Mouse (Mus musculus) neural tube, embryonic 15.5 days (tissue): ENCODE results near the gene Usp8. TPM values are rescaled to one million over a fixed set of nuclear protein-coding genes. Genes with fewer than 3 reads are reported as not detected.

Source experiments
- ATAC-seq: fragments of 200-750 bp; cut with Nextera tagmentation; 2 replicates; pipeline ENCODE4 v1.8.0; 2017; ENCODE audit warnings: mild to moderate bottlenecking, moderate TSS enrichment, moderate library complexity; ENCODE audit not compliant: low FRiP score
- H3K27ac ChIP-seq: fragments of 300-500 bp; sonication (generic); replicated peaks from 2 replicates; pipeline ENCODE4 v1.5.1; 2015; ENCODE audit warnings: mild to moderate bottlenecking, inconsistent platforms
- H3K27me3 ChIP-seq: fragments of 300-500 bp; sonication (generic); replicated peaks from 2 replicates; pipeline ENCODE4 v1.6.1; 2015; ENCODE audit warnings: inconsistent platforms
- H3K36me3 ChIP-seq: fragments of 300-500 bp; sonication (generic); 2 replicates; pipeline ENCODE4 v1.6.1; 2015; ENCODE audit warnings: inconsistent platforms
- H3K4me1 ChIP-seq: fragments of 300-500 bp; sonication (generic); 2 replicates; pipeline ENCODE4 v1.6.1; 2015; ENCODE audit warnings: inconsistent platforms
- H3K4me2 ChIP-seq: fragments of 300-500 bp; sonication (generic); 2 replicates; pipeline ENCODE4 v1.6.1; 2015; ENCODE audit warnings: inconsistent platforms, mild to moderate bottlenecking, moderate library complexity
- H3K4me3 ChIP-seq: fragments of 300-500 bp; sonication (generic); replicated peaks from 2 replicates; pipeline ENCODE4 v1.5.1; 2015; ENCODE audit warnings: mild to moderate bottlenecking, inconsistent platforms
- H3K9ac ChIP-seq: fragments of 300-500 bp; sonication (generic); replicated peaks from 2 replicates; pipeline ENCODE4 v1.6.1; 2015; ENCODE audit warnings: mild to moderate bottlenecking, inconsistent platforms
- H3K9me3 ChIP-seq: fragments of 300-500 bp; sonication (generic); replicated peaks from 2 replicates; pipeline ENCODE4 v1.6.1; 2016; ENCODE audit warnings: inconsistent platforms
- WGBS: fragments of 180-500 bp; shearing (Covaris S2); methylation state at CpG from one replicate; pipeline ENCODE4 v1.1.7; 2015; ENCODE audit warnings: mixed read lengths; 5-methylcytosine and 5-hydroxymethylcytosine counted together
- polyA plus RNA-seq: library from polyadenylated mRNA; unstranded; fragments of >200 nt; fragmentation: Nextera tagmentation; extraction: Ambion mirVana; gene quantifications from 2 replicates; pipeline ENCODE4 v1.2.1, GENCODE M21; 2015

The Usp8 gene
- polyA plus RNA-seq, 1 experiment from 2014 or later: 30.1 TPM

DNA sequence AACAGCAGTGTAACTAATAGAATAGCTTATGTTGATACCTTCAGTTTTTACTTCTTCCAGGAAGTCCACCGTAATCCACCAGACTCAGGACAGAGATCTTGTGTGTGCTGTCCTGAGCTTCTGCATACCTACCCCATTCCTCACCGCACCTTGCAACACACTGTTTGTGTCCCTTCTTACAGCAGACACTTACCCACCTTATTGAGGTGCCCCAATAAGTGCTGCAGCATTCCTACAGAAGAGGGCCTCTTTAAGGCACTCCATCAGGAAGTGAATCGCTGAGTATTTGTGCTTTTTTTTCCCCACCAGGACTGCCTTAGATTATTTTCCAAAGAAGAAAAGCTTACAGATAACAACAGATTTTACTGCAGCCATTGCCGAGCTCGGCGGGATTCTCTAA lies 48.5 kb downstream of the Usp8 start:
- no peak overlapping the region for H3K4me3 ChIP-seq
- WGBS: 95% methylated on average over 6 of the region's 6 CpGs
- no peak overlapping the region for H3K9ac ChIP-seq
- H3K4me1 ChIP-seq: no peaks in the 10 kb centered on the region
- H3K4me2 ChIP-seq: no peak overlapping the region
- H3K9me3 ChIP-seq: no peaks in the 10 kb centered on the region
- no peaks in the 10 kb centered on the region for H3K27me3 ChIP-seq
- peaks cover 85% of the 10 kb centered on the region for H3K36me3 ChIP-seq
- ATAC-seq: no peak
- H3K27ac ChIP-seq: no peak overlapping the region

GRCm38 (mm10) chr2:126759351-126759750 lies 52.2 kb downstream of the Usp8 start:
- WGBS: 95% methylated on average over 7 of the region's 7 CpGs
- Histone ChIP-seq H3K27ac (no peak overlapping the region), H3K9me3 (no peaks in the 10 kb centered on the region), H3K36me3 (peaks cover 86% of the 10 kb centered on the region), H3K27me3 (no peaks in the 10 kb centered on the region), H3K4me1 (no peaks in the 10 kb centered on the region), H3K4me2 (no peak overlapping the region), H3K9ac (no peak overlapping the region), H3K4me3 (no peak overlapping the region)
- no peak for ATAC-seq

- Histone ChIP-seq H3K9me3 (no peaks in the 10 kb centered on the region), H3K9ac (no peak overlapping the region), H3K27me3 (no peaks in the 10 kb centered on the region), H3K36me3 (peaks cover 26% of the 10 kb centered on the region), H3K27ac (no peak overlapping the region), H3K4me3 (no peak overlapping the region), H3K4me2 (peak overlapping the region; percentile 35; the same call in 1 of the 2 replicates), H3K4me1 (0 out of 2 replicates have a peak, but pooled peaks cover 7% of the 10 kb centered on the region)
- 27% methylated on average over 11 of the region's 11 CpGs for WGBS
- ATAC-seq: peak; percentile 77
Observed at GRCm38 (mm10) chr2:126765867-126766582, 58.9 kb downstream of the Usp8 start.

- ATAC-seq: no peak
- no peaks in the 10 kb centered on the region for H3K9me3 ChIP-seq
- no peak overlapping the region for H3K4me3 ChIP-seq
- H3K4me2 ChIP-seq: no peak overlapping the region
- 0 out of 2 replicates have a peak, but pooled peaks cover 7% of the 10 kb centered on the region for H3K4me1 ChIP-seq
- H3K36me3 ChIP-seq: peaks cover 10% of the 10 kb centered on the region
- no peak overlapping the region for H3K27ac ChIP-seq
- no peak overlapping the region for H3K9ac ChIP-seq
- WGBS: 94% methylated on average over 3 of the region's 3 CpGs
- H3K27me3 ChIP-seq: no peaks in the 10 kb centered on the region
Observed at GRCm38 (mm10) chr2:126767599-126767998, 60.5 kb downstream of the Usp8 start.

DNA sequence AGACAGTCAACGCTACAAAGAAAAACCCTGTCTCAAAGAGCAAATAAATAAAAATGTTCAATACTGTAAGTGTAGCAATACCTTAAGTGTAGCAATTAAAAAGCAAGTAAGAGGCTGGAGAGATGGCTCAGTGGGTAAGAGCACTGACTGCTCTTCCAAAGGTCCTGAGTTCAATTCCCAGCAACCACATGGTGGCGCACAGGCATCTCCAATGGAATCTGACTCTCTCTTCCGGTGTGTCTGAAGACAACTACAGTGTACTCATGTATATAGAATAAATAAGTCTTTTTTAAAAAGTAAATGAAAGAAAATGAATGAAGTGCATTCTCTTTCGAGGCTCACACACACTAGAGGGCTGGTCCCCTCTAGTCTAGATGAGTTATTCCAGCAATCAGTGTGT lies 61.1 kb downstream of the Usp8 start:
- Histone ChIP-seq H3K27me3 (no peaks in the 10 kb centered on the region), H3K9ac (no peak overlapping the region), H3K27ac (no peak overlapping the region), H3K9me3 (no peaks in the 10 kb centered on the region), H3K4me1 (0 out of 2 replicates have a peak, but pooled peaks cover 7% of the 10 kb centered on the region), H3K4me3 (no peak overlapping the region), H3K36me3 (peaks cover 7% of the 10 kb centered on the region; the same call in 1 of the 2 replicates), H3K4me2 (no peak overlapping the region)
- WGBS: 83% methylated on average over 4 of the region's 4 CpGs
- no peak for ATAC-seq

DNA sequence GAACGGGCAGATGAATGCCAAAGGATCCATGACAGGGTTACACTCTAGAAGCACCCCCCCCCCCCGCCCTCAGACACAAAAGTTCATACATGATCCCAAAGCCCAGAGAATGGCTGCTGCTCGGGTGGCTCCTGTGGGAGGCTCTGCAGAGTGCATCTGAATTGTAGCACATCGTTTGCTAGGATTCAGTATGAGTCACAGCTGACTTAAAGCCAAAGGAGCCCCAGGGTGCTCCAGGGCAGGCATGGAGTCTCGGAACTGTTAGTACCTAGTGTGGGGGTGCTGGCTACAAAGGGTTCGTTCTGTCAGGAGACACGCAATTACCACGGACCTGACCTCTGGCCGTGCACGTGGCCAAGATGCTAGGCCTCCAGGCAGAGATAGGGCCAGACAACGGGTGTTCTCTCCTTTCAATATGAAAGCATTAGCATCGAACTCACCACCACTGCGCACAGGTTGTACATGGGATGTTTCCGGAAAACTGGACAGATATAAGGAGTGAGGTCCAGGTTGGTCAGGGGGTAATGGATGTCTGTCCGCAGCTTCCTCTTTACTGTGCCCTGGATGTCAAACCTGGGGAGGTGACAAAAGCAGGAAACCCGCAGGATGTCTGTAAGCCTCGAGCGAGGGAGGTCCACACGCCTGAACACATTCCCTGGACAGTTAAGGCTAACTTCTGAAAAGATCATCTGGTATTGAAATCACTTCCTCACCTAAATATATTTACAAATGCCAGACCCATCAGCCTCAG lies 62.5 kb downstream of the Usp8 start:
- Histone ChIP-seq H3K27me3 (no peaks in the 10 kb centered on the region), H3K9ac (no peak overlapping the region), H3K4me3 (no peak overlapping the region), H3K4me2 (no peak overlapping the region), H3K9me3 (no peaks in the 10 kb centered on the region), H3K36me3 (no peaks in the 10 kb centered on the region), H3K27ac (no peak overlapping the region), H3K4me1 (0 out of 2 replicates have a peak, but pooled peaks cover 7% of the 10 kb centered on the region)
- WGBS: 81% methylated on average over 19 of the region's 19 CpGs
- no peak for ATAC-seq

DNA sequence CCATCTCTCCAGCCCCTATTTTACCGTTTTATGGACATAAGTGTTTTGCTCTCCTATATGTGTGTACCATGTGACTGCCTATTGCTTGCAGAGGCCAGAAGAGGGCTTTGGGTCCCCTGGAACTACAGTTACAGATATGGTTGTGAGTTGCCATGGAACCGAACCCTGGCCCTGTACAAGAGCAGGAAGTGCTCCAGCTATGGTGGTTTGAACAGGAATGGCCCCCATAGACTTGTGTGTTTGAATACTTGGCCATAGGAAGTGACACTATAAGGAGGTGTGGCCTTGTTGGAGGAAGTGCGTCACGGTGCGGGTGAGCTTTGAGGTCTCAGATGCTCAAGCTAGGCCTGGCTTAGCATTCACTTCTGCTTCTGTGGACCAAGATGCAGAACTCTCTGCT lies 65.1 kb downstream of the Usp8 start:
- H3K4me2 ChIP-seq: no peak overlapping the region
- ATAC-seq: no peak
- H3K9ac ChIP-seq: no peak overlapping the region
- no peaks in the 10 kb centered on the region for H3K4me1 ChIP-seq
- H3K27ac ChIP-seq: no peak overlapping the region
- H3K27me3 ChIP-seq: no peaks in the 10 kb centered on the region
- 89% methylated on average over 5 of the region's 5 CpGs for WGBS
- no peak overlapping the region for H3K4me3 ChIP-seq
- no peaks in the 10 kb centered on the region for H3K36me3 ChIP-seq
- no peaks in the 10 kb centered on the region for H3K9me3 ChIP-seq

- H3K9ac ChIP-seq: no peak overlapping the region
- H3K9me3 ChIP-seq: no peaks in the 10 kb centered on the region
- no peaks in the 10 kb centered on the region for H3K36me3 ChIP-seq
- no peaks in the 10 kb centered on the region for H3K4me1 ChIP-seq
- no peak overlapping the region for H3K27ac ChIP-seq
- WGBS: 69% methylated on average over 4 of the region's 4 CpGs
- no peak for ATAC-seq
- H3K4me3 ChIP-seq: no peak overlapping the region
- no peak overlapping the region for H3K4me2 ChIP-seq
- H3K27me3 ChIP-seq: no peaks in the 10 kb centered on the region
Observed at GRCm38 (mm10) chr2:126775951-126776350, 68.8 kb downstream of the Usp8 start.

DNA sequence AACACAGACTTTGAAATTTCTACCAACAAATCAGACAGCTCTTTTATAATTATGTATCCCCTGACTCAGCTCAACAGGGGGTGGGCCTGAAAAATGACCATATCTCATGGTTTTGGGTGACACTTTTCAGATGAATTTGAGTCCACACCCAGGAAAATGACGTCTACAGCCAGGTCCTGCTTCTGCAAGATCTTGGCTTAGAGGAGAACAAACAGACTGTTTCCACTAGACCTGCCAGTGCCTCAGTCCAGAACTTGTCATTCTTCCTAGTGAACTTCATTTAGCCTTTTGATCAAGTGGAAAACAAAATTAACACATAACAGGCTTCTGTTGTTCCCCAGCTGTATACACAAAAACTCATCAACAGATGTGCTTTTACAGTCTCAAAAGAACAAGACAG lies 69.3 kb downstream of the Usp8 start:
- H3K36me3 ChIP-seq: no peaks in the 10 kb centered on the region
- no peak overlapping the region for H3K9ac ChIP-seq
- H3K4me1 ChIP-seq: no peaks in the 10 kb centered on the region
- ATAC-seq: no peak
- no peak overlapping the region for H3K4me2 ChIP-seq
- H3K27me3 ChIP-seq: no peaks in the 10 kb centered on the region
- 69% methylated on average over 1 of the region's 1 CpGs for WGBS
- H3K4me3 ChIP-seq: no peak overlapping the region
- no peaks in the 10 kb centered on the region for H3K9me3 ChIP-seq
- no peak overlapping the region for H3K27ac ChIP-seq

DNA sequence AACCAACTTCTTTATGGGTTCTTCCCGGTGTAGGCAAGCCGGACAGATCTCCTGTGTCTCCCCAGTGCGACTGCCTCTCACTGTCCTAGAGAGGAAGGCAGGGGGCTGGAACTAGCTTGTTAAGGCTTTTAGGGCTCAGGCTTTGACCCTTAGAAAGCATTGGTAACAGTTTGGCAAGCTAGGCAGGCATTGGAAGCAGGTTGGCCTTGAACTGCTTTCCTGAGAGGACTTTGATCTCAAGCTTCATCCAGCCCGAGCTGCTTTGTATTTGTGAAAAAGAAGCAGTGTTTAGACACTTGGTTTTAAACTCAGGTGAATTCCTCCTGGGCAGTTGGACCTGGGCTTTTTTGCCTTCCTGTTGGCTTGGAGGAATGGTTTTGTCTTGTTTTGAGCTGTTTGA lies 71.7 kb downstream of the Usp8 start:
- ATAC-seq: no peak
- H3K9ac ChIP-seq: no peak overlapping the region
- H3K4me3 ChIP-seq: no peak overlapping the region
- no peak overlapping the region for H3K27ac ChIP-seq
- no peak overlapping the region for H3K4me2 ChIP-seq
- H3K9me3 ChIP-seq: no peaks in the 10 kb centered on the region
- no peaks in the 10 kb centered on the region for H3K4me1 ChIP-seq
- H3K36me3 ChIP-seq: no peaks in the 10 kb centered on the region
- 86% methylated on average over 4 of the region's 4 CpGs for WGBS
- H3K27me3 ChIP-seq: no peaks in the 10 kb centered on the region

GRCm38 (mm10) chr2:126780286-126780685 lies 73.2 kb downstream of the Usp8 start:
- ATAC-seq: no peak
- Histone ChIP-seq H3K36me3 (no peaks in the 10 kb centered on the region), H3K9me3 (no peaks in the 10 kb centered on the region), H3K4me3 (no peak overlapping the region), H3K4me1 (no peaks in the 10 kb centered on the region), H3K9ac (no peak overlapping the region), H3K27me3 (no peaks in the 10 kb centered on the region), H3K4me2 (no peak overlapping the region), H3K27ac (no peak overlapping the region)
- 89% methylated on average over 10 of the region's 10 CpGs for WGBS

DNA sequence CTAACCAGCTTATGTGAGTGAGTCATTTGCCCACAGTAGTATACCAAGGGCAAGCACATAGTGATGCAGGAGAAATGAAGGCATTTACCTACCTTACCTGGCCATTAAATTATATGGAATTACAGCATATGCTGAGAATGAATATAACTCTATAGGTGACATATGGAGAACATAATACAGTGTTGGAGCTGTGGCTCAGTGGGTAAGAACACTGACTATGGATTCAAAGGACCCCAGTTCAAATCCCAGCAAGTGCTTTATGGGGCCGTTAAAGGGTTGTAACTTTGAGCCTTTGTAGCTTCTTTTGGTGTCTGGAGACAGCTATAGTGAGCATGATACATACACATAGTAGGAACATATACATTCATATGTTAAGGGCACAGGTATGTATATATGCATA lies 74.3 kb downstream of the Usp8 start:
- Histone ChIP-seq H3K27ac (no peak overlapping the region), H3K9me3 (no peaks in the 10 kb centered on the region), H3K9ac (no peak overlapping the region), H3K4me1 (no peaks in the 10 kb centered on the region), H3K27me3 (no peaks in the 10 kb centered on the region), H3K4me2 (no peak overlapping the region), H3K36me3 (no peaks in the 10 kb centered on the region), H3K4me3 (no peak overlapping the region)
- 84% methylated on average over 1 of the region's 1 CpGs for WGBS
- no peak for ATAC-seq
